Mouse (Mus musculus): ENCODE results near the gene Hist1h2bp. TPM values are rescaled to one million over a fixed set of nuclear protein-coding genes. Genes with fewer than 3 reads are reported as not detected.

The Hist1h2bp gene
- total RNA-seq, 2 experiments from 2014 or later: 78.8 to 79.4 TPM

Small RNA genes within 50 kb of the gene (microRNA-seq; reads per million reads assigned to microRNA genes)
- gene Gm19658: 0 reads per million in 2 experiments
- gene Gm44346: 0 reads per million in 2 experiments
- gene Gm44454: 0 reads per million in 2 experiments
- gene Gm44466: 0 reads per million in 2 experiments

Other genes with a start within 250 kb of the Hist1h2bp start
- not detected for gene Olfr1366, start 244.7 kb upstream of the Hist1h2bp start, total RNA-seq (2021)
- not detected for gene Olfr1535, start 227.6 kb upstream of the Hist1h2bp start, total RNA-seq (2021)
- gene Olfr1364, start 205.7 kb upstream of the Hist1h2bp start, total RNA-seq (2021): not detected
- not detected for gene Olfr1362, start 173.4 kb upstream of the Hist1h2bp start, total RNA-seq (2021)
- not detected for gene Olfr11, start 144.9 kb upstream of the Hist1h2bp start, total RNA-seq (2021)
- gene Olfr1361, start 124.1 kb upstream of the Hist1h2bp start, total RNA-seq (2021): not detected
- gene Olfr1360, start 110.1 kb upstream of the Hist1h2bp start, total RNA-seq (2021): not detected
- not detected for gene Olfr1359, start 89.3 kb upstream of the Hist1h2bp start, total RNA-seq (2021)
- gene Hist1h2bl, start 71.3 kb upstream of the Hist1h2bp start, total RNA-seq (2021): 100 to 1,000 TPM; 184 to 186 TPM
- 100 to 1,000 TPM; 125 TPM for gene Hist1h2ai, start 71.0 kb upstream of the Hist1h2bp start, total RNA-seq (2021)
- 100 to 1,000 TPM; 240 to 265 TPM for gene Hist1h3h, start 69.8 kb upstream of the Hist1h2bp start, total RNA-seq (2021)
- gene Hist1h2bm, start 65.4 kb upstream of the Hist1h2bp start, total RNA-seq (2021): 10 to 100 TPM; 50.7 to 68.7 TPM
- gene Hist1h4j, start 52.4 kb upstream of the Hist1h2bp start, total RNA-seq (2021): 10 to 100 TPM; 32.2 to 32.7 TPM
- gene Hist1h4k, start 37.0 kb upstream of the Hist1h2bp start, total RNA-seq (2021): 100 to 1,000 TPM; 439 to 508 TPM
- gene Hist1h2ak, start 33.6 kb upstream of the Hist1h2bp start, total RNA-seq (2021): 10 to 100 TPM; 71.7 to 78.9 TPM
- 100 to 1,000 TPM in 1 of 2 experiments, 10 to 100 TPM in 1; 94.7 to 110 TPM for gene Hist1h2bn, start 33.3 kb upstream of the Hist1h2bp start, total RNA-seq (2021)
- 100 to 1,000 TPM; 122 to 129 TPM for gene Hist1h1b, start 6.8 kb upstream of the Hist1h2bp start, total RNA-seq (2021)
- gene Hist1h3i, start 4.1 kb upstream of the Hist1h2bp start, total RNA-seq (2021): 100 to 1,000 TPM; 199 to 235 TPM
- gene Hist1h2an, start 243 bp upstream of the Hist1h2bp start, total RNA-seq (2021): 10 to 100 TPM; 37.8 to 38.8 TPM
- 100 to 1,000 TPM; 140 to 150 TPM for gene Hist1h2bq, start 22.7 kb downstream of the Hist1h2bp start, total RNA-seq (2021)
- gene Hist1h2ao, start 23.0 kb downstream of the Hist1h2bp start, total RNA-seq (2021): 100 to 1,000 TPM; 240 to 250 TPM
- 100 to 1,000 TPM; 345 to 353 TPM for gene Hist1h4m, start 24.3 kb downstream of the Hist1h2bp start, total RNA-seq (2021)
- gene Hist1h4n, start 44.7 kb downstream of the Hist1h2bp start, total RNA-seq (2021): 10 to 100 TPM; 17.9 to 46.6 TPM
- 100 to 1,000 TPM in 1 of 2 experiments, 10 to 100 TPM in 1; 86.5 to 153 TPM for gene Hist1h2ap, start 46.0 kb downstream of the Hist1h2bp start, total RNA-seq (2021)
- gene Hist1h2br, start 46.3 kb downstream of the Hist1h2bp start, total RNA-seq (2021): 100 to 1,000 TPM; 139 to 146 TPM
- 1 to 10 TPM in 1 of 2 experiments, under 1 TPM in 1; 0.73 to 1.2 TPM for gene Zfp184, start 157.6 kb downstream of the Hist1h2bp start, total RNA-seq (2021)
- not detected for gene Pom121l2, start 193.7 kb downstream of the Hist1h2bp start, total RNA-seq (2021)
- gene Prss16, start 222.3 kb downstream of the Hist1h2bp start, total RNA-seq (2021): not detected
- 100 to 1,000 TPM; 171 to 199 TPM for gene Hist1h2ah, start 248.1 kb downstream of the Hist1h2bp start, total RNA-seq (2021)
- gene Hist1h2bk, start 248.4 kb downstream of the Hist1h2bp start, total RNA-seq (2021): 100 to 1,000 TPM; 209 to 249 TPM